Mouse (Mus musculus): ENCODE data around the gene Dnajb14. TPM values are rescaled to one million over a fixed set of nuclear protein-coding genes. Genes with fewer than 3 reads are reported as not detected.
A peak's percentile ranks its signal among the peaks of the same experiment; 100 is the strongest.
"Not testable (repeated sequence)": the region's sequence is repeated elsewhere in the genome, so short reads cannot be mapped to it uniquely, and the experiment has no call there.

The Dnajb14 gene
- total RNA-seq, 2 experiments from 2014 or later, result 43.9 to 48.8 TPM

GRCm38 (mm10) chr3:137946827-137947226 is 79.4 kb downstream of the Dnajb14 start:
- intact Hi-C loops (cut with DNase I), result no loop called here
- no peak for DNase-seq (ENCODE audit: low spot score in 2 of 2)

GRCm38 (mm10) chr3:137947525-137947924 is 80.0 kb downstream of the Dnajb14 start:
- DNase-seq (ENCODE audit: low spot score in 2 of 2), result no peak
- intact Hi-C loops (cut with DNase I), result no loop called here

- no peak for DNase-seq (ENCODE audit: low spot score in 2 of 2)
- intact Hi-C loops (cut with DNase I), result no loop called here
These were observed 82.9 kb downstream of the Dnajb14 start for GRCm38 (mm10) chr3:137950191-137950885.

GRCm38 (mm10) chr3:137951302-137951701 is 83.8 kb downstream of the Dnajb14 start:
- intact Hi-C loops (cut with DNase I); DNase-seq (ENCODE audit: low spot score in 2 of 2): not testable (repeated sequence)

GRCm38 (mm10) chr3:137951819-137952218 is 84.3 kb downstream of the Dnajb14 start:
- no peak for DNase-seq (ENCODE audit: low spot score in 2 of 2)
- intact Hi-C loops (cut with DNase I), result no loop called here

- intact Hi-C loops (cut with DNase I), result no loop called here
- peak in 1 of 2 experiments; percentile 23 for DNase-seq (ENCODE audit: low spot score in 2 of 2)
These were observed 84.9 kb downstream of the Dnajb14 start for GRCm38 (mm10) chr3:137952225-137952913.

GRCm38 (mm10) chr3:137952914-137953880 is 85.7 kb downstream of the Dnajb14 start:
- intact Hi-C loops (cut with DNase I), result no loop called here
- peak; percentile 50 to 59 for DNase-seq (ENCODE audit: low spot score in 2 of 2)

- intact Hi-C loops (cut with DNase I), result no loop called here
- no peak for DNase-seq (ENCODE audit: low spot score in 2 of 2)
These were observed 86.9 kb downstream of the Dnajb14 start for GRCm38 (mm10) chr3:137954256-137954916.

- intact Hi-C loops (cut with DNase I), result no loop called here
- no peak for DNase-seq (ENCODE audit: low spot score in 2 of 2)
These were observed 88.1 kb downstream of the Dnajb14 start for GRCm38 (mm10) chr3:137955560-137956081.

- DNase-seq (ENCODE audit: low spot score in 2 of 2), result no peak
- intact Hi-C loops (cut with DNase I), result no loop called here
These were observed 90.4 kb downstream of the Dnajb14 start for GRCm38 (mm10) chr3:137957864-137958263.

- intact Hi-C loops (cut with DNase I), result no loop called here
These were observed 90.9 kb downstream of the Dnajb14 start for GRCm38 (mm10) chr3:137958352-137958751.

GRCm38 (mm10) chr3:137959456-137959855 is 92.0 kb downstream of the Dnajb14 start:
- intact Hi-C loops (cut with DNase I), result no loop called here
- no peak for DNase-seq (ENCODE audit: low spot score in 2 of 2)

More at GRCm38 (mm10) chr3:137958352-137958751, 90.9 kb downstream of the Dnajb14 start:
- DNase-seq (ENCODE audit: low spot score in 2 of 2), result no peak

- DNase-seq (ENCODE audit: low spot score in 2 of 2), result no peak
- intact Hi-C loops (cut with DNase I), result no loop called here
These were observed 94.4 kb downstream of the Dnajb14 start for GRCm38 (mm10) chr3:137961736-137962385.

GRCm38 (mm10) chr3:137963508-137963907 is 96.0 kb downstream of the Dnajb14 start:
- intact Hi-C loops (cut with DNase I), result no loop called here
- no peak for DNase-seq (ENCODE audit: low spot score in 2 of 2)

- DNase-seq (ENCODE audit: low spot score in 2 of 2); intact Hi-C loops (cut with DNase I): not testable (repeated sequence)
These were observed 96.5 kb downstream of the Dnajb14 start for GRCm38 (mm10) chr3:137964014-137964413.
